Mouse (Mus musculus) embryonic facial prominence, embryonic 12.5 days (tissue): ENCODE data around the gene Cyp27a1. TPM values are rescaled to one million over a fixed set of nuclear protein-coding genes. Genes with fewer than 3 reads are reported as not detected.

Experiments
- ATAC-seq: fragments of 200-750 bp; cut with Nextera tagmentation; 2 replicates; pipeline ENCODE4 v1.8.0; 2017; ENCODE audit not compliant: insufficient number of reproducible peaks, insufficient read depth, low FRiP score, low TSS enrichment
- H3K27ac ChIP-seq: fragments of 300-500 bp; sonication (generic); 2 replicates; pipeline ENCODE4 v1.5.1; 2016; ENCODE audit warnings: mild to moderate bottlenecking
- H3K27me3 ChIP-seq: fragments of 300-500 bp; sonication (generic); 2 replicates; pipeline ENCODE4 v1.6.1; 2016; ENCODE audit warnings: mild to moderate bottlenecking, moderate library complexity
- H3K36me3 ChIP-seq: fragments of 300-500 bp; sonication (generic); 2 replicates; pipeline ENCODE4 v1.6.1; 2016; ENCODE audit warnings: mild to moderate bottlenecking
- H3K4me1 ChIP-seq: fragments of 300-500 bp; sonication (generic); 2 replicates; pipeline ENCODE4 v1.6.1; 2016
- H3K4me2 ChIP-seq: fragments of 300-500 bp; sonication (generic); replicated peaks from 2 replicates; pipeline ENCODE4 v1.6.1; 2016; ENCODE audit warnings: mild to moderate bottlenecking, moderate library complexity
- H3K4me3 ChIP-seq: fragments of 300-500 bp; sonication (generic); 2 replicates; pipeline ENCODE4 v1.5.1; 2016; ENCODE audit warnings: mild to moderate bottlenecking
- H3K9ac ChIP-seq: fragments of 300-500 bp; sonication (generic); 2 replicates; pipeline ENCODE4 v1.6.1; 2016; ENCODE audit warnings: mild to moderate bottlenecking, moderate library complexity
- H3K9me3 ChIP-seq: fragments of 300-500 bp; sonication (generic); 2 replicates; pipeline ENCODE4 v1.6.1; 2016; ENCODE audit warnings: mild to moderate bottlenecking, moderate library complexity
- WGBS: fragments of 180-500 bp; shearing (Covaris S2); methylation state at CpG from one replicate; pipeline ENCODE4 v1.1.7; 2016; 5-methylcytosine and 5-hydroxymethylcytosine counted together
- polyA plus RNA-seq: library from polyadenylated mRNA; unstranded; fragments of >200 nt; fragmentation: Nextera tagmentation; extraction: Ambion mirVana; gene quantifications from 2 replicates; pipeline ENCODE4 v1.2.1, GENCODE M21; 2016

Gene Cyp27a1
- polyA plus RNA-seq, 1 experiment from 2014 or later: 10.5 TPM

DNA sequence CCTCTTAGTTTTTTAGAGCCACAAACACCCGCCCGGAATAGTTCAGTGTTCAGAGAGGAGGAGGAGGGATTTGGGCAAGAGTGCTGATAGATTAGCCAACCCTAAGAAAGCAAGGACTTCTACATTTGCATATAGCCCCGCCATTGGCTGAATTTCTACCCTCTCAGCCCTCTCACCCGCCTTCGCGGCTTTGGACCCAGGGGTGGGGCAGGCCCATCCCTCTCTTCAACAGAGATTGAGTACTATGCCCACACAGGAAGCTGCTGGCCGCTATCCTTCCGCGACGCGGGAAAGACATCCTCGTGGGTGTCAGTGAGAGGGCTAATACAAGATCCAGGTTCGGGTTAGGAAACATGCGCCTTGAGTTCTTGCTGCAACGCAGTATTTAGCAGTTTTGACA, 59.8 kb downstream of the Cyp27a1 start:
- Histone ChIP-seq H3K9me3 (no peaks in the 10 kb centered on the region), H3K9ac (no peak overlapping the region), H3K27me3 (peaks cover 89% of the 10 kb centered on the region), H3K27ac (no peak overlapping the region), H3K4me2 (peak overlapping the region; percentile 98), H3K4me1 (peaks cover 33% of the 10 kb centered on the region), H3K36me3 (no peaks in the 10 kb centered on the region), H3K4me3 (peak overlapping the region; percentile 55)
- WGBS: under 1% methylated on average over 15 of the region's 15 CpGs
- ATAC-seq: peak; percentile 84

DNA sequence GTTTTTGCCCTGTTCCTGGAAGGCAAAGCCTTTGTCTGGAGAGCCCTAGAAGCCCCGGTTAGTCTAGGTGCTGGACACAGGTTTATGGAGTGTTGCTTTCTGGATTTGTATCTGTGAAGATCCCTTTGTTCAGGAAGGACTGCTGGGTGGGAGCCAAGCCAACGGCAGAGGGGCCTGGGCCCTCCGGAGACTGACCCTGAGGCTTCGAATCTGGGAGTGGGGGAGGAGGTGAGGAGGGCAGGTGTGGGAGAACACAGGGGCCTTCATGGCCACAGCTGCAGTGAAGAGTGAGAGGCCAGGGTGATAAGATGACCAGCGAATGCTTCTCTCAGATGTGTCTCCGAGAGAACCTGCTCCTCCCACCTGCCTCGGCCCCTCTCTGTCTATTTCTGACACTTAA, 60.7 kb downstream of the Cyp27a1 start:
- WGBS: 16% methylated on average over 7 of the region's 7 CpGs
- peak overlapping the region; percentile 55; the same call in 1 of the 2 replicates for H3K4me3 ChIP-seq
- no peaks in the 10 kb centered on the region for H3K9me3 ChIP-seq
- no peak for ATAC-seq
- no peak overlapping the region for H3K27ac ChIP-seq
- no peak overlapping the region; the same call in 1 of the 2 replicates for H3K9ac ChIP-seq
- peak overlapping the region; percentile 14; the same call in 1 of the 2 replicates for H3K4me2 ChIP-seq
- peaks cover 85% of the 10 kb centered on the region for H3K27me3 ChIP-seq
- H3K4me1 ChIP-seq: peaks cover 33% of the 10 kb centered on the region
- no peaks in the 10 kb centered on the region for H3K36me3 ChIP-seq

DNA sequence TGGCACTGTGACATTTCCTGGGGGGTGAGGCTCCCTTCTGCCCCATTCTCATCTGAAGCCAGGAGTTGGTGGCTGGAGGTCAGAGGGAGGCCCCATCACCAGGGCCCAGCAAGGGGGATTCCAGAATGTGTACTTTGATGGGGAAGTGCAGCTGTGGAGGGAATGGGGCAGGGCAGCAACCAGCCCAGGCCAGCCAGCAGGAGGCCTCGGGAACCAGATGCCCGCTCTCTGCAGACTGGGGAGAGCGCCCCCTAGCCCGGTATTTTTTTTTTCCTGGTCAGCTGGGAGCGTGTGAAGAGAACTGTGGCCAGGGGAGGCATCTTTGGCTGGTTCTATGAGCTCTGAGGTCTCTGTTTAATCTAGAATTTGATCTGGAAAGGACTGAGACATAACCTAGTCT, 62.4 kb downstream of the Cyp27a1 start:
- no peak overlapping the region for H3K9ac ChIP-seq
- no peaks in the 10 kb centered on the region for H3K36me3 ChIP-seq
- peaks cover 20% of the 10 kb centered on the region for H3K4me1 ChIP-seq
- no peak for ATAC-seq
- H3K27me3 ChIP-seq: peaks cover 82% of the 10 kb centered on the region
- no peak overlapping the region for H3K4me3 ChIP-seq
- no peak overlapping the region for H3K27ac ChIP-seq
- no peaks in the 10 kb centered on the region for H3K9me3 ChIP-seq
- H3K4me2 ChIP-seq: no peak overlapping the region
- 10% methylated on average over 5 of the region's 5 CpGs for WGBS

DNA sequence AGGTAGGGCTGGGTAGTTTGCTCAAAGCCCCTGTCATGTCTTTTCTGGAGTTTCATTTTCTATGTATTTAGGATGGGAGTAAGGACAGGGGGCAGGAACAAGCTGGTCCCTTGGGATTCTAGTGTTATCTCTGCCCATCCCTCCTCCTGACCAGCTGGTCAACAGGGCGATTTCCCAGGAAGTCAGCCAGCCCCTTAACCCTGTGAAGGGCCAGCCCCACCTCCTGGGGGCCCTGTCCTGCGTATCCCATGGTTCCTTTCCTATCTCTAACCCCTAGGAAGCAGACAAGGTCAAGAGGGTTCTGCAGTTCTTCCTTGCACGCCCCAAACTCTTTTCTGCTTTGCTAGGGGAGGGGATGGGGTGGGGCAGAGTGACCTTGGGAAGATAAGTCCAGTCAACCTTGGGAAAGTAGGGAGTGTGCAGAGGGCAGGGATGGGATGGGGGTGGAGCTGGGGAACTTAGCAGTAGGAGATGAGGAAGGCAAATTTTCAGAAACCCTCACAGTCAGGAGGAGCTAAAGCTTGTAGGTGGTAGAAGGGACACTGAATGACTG, 65.6 kb downstream of the Cyp27a1 start:
- 29% methylated on average over 3 of the region's 3 CpGs for WGBS
- Histone ChIP-seq H3K4me3 (no peak overlapping the region), H3K9ac (no peak overlapping the region), H3K27ac (no peak overlapping the region), H3K36me3 (no peaks in the 10 kb centered on the region), H3K9me3 (no peaks in the 10 kb centered on the region), H3K4me2 (no peak overlapping the region), H3K27me3 (peaks cover 87% of the 10 kb centered on the region), H3K4me1 (peaks cover 11% of the 10 kb centered on the region; the same call in 1 of the 2 replicates)
- no peak for ATAC-seq

DNA sequence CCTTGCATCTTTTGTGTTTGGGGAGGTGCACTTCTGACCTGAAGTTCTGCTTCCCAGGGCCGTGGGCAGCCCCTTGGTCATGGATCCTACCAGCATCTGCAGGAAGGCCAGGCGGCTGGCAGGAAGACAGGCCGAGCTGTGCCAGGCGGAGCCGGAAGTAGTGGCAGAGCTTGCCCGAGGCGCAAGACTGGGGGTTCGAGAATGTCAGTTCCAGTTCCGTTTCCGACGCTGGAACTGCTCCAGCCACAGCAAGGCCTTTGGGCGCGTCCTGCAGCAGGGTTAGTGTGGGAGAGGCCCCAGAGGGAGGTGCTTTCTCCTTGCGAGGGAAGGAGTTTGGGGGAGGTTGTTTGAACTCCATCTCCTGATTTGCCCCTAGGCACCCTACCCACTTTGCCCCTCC, 68.7 kb downstream of the Cyp27a1 start:
- Histone ChIP-seq H3K4me2 (no peak overlapping the region; the same call in 1 of the 2 replicates), H3K4me3 (no peak overlapping the region), H3K9ac (no peak overlapping the region), H3K36me3 (no peaks in the 10 kb centered on the region), H3K4me1 (peaks cover 13% of the 10 kb centered on the region; the same call in 1 of the 2 replicates), H3K27me3 (peaks cover 85% of the 10 kb centered on the region), H3K9me3 (no peaks in the 10 kb centered on the region), H3K27ac (no peak overlapping the region)
- no peak for ATAC-seq
- WGBS: 4% methylated on average over 14 of the region's 14 CpGs

DNA sequence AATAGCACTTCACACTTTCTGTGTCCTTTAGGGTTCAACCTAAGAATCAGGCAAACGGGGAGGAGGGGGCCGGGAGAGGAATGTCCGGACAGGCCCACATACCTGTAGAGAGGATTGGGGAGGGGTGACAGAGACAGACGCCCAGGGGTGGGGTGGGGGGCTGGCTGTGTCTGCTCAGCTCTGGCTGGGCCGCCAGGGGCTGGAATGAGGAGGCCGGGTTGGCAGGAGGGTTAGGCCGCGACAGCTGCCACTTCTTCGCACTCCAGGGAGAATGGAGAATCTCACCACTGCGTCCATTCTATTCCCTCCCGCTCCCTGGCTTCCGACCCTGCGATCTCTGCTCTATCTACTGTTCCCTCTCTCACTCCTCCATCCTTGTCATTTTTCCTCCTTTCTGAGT, 70.2 kb downstream of the Cyp27a1 start:
- ATAC-seq: no peak
- Histone ChIP-seq H3K4me1 (peaks cover 17% of the 10 kb centered on the region; the same call in 1 of the 2 replicates), H3K27ac (no peak overlapping the region), H3K27me3 (peaks cover 95% of the 10 kb centered on the region), H3K36me3 (no peaks in the 10 kb centered on the region), H3K4me3 (peak overlapping the region; percentile 43), H3K4me2 (peak overlapping the region; percentile 75), H3K9me3 (no peaks in the 10 kb centered on the region), H3K9ac (no peak overlapping the region)
- 3% methylated on average over 13 of the region's 13 CpGs for WGBS

DNA sequence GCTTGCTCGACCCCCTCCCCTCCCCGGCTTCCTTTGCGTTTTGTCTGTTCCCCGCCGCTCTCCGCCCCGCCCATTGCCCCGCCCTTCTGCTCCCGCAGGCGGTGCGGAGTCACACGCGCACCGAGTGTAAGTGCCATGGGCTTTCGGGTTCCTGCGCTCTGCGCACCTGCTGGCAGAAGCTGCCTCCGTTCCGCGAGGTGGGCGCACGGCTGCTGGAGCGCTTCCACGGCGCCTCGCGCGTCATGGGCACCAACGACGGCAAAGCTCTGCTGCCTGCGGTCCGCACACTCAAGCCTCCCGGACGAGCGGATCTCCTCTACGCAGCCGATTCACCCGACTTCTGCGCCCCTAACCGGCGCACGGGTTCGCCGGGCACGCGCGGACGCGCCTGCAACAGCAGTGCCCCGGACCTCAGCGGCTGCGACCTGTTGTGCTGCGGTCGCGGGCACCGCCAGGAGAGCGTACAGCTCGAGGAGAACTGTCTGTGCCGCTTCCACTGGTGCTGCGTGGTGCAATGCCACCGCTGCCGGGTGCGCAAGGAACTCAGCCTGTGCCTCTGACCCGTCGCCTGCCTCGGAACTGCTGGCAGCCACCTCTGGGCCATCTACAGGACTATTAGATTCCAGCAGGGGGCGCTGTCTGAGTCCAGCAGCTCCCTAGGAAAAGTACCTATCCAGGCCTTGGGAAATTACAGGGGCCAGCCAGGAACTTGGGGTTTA, 70.8 kb downstream of the Cyp27a1 start:
- H3K27ac ChIP-seq: peak overlapping the region; percentile 41; the same call in 1 of the 2 replicates
- ATAC-seq: no peak
- H3K9me3 ChIP-seq: no peaks in the 10 kb centered on the region
- no peaks in the 10 kb centered on the region for H3K36me3 ChIP-seq
- WGBS: 2% methylated on average over 67 of the region's 67 CpGs
- H3K9ac ChIP-seq: peak overlapping the region; percentile 44; the same call in 1 of the 2 replicates
- H3K4me2 ChIP-seq: peak overlapping the region; percentile 75
- H3K4me3 ChIP-seq: peak overlapping the region; percentile 43
- peaks cover 21% of the 10 kb centered on the region for H3K4me1 ChIP-seq
- peaks cover 96% of the 10 kb centered on the region for H3K27me3 ChIP-seq

Other genes starting within 250 kb of the Cyp27a1 start
- gene Cnot9, start 207.5 kb upstream of the Cyp27a1 start, polyA plus RNA-seq: 70.1 and 71.5 TPM in 2 replicates
- 0.89 and 1.2 TPM in 2 replicates for gene Plcd4, start 170.7 kb upstream of the Cyp27a1 start, polyA plus RNA-seq
- 39.8 and 41.7 TPM in 2 replicates for gene Usp37, start 169.3 kb upstream of the Cyp27a1 start, polyA plus RNA-seq
- 9.5 and 10.5 TPM in 2 replicates for gene Zfp142, start 125.3 kb upstream of the Cyp27a1 start, polyA plus RNA-seq
- gene Bcs1l, start 125.3 kb upstream of the Cyp27a1 start, polyA plus RNA-seq: 15.2 and 17.8 TPM in 2 replicates
- gene Rnf25, start 112.2 kb upstream of the Cyp27a1 start, polyA plus RNA-seq: 37.9 and 39.0 TPM in 2 replicates
- gene Stk36, start 112.1 kb upstream of the Cyp27a1 start, polyA plus RNA-seq: 13.7 and 13.9 TPM in 2 replicates
- gene Ttll4, start 51.8 kb upstream of the Cyp27a1 start, polyA plus RNA-seq: 28.6 and 29.3 TPM in 2 replicates
- gene Prkag3, start 35.6 kb downstream of the Cyp27a1 start, polyA plus RNA-seq: 0.47 and 0.56 TPM in 2 replicates
- gene Wnt6, start 58.3 kb downstream of the Cyp27a1 start, polyA plus RNA-seq: 30.1 and 30.8 TPM in 2 replicates
- 3.1 and 3.5 TPM in 2 replicates for gene Wnt10a, start 77.9 kb downstream of the Cyp27a1 start, polyA plus RNA-seq
- gene Cdk5r2, start 141.4 kb downstream of the Cyp27a1 start, polyA plus RNA-seq: 0.31 and 0.47 TPM in 2 replicates
- 0.32 and 0.56 TPM in 2 replicates for gene Fev, start 171.8 kb downstream of the Cyp27a1 start, polyA plus RNA-seq
- gene Cryba2, start 179.6 kb downstream of the Cyp27a1 start, polyA plus RNA-seq: 8.4 and 16.1 TPM in 2 replicates
- 0.04 and 0.06 TPM in 2 replicates for gene Cfap65, start 222.0 kb downstream of the Cyp27a1 start, polyA plus RNA-seq
- gene Ihh, start 238.1 kb downstream of the Cyp27a1 start, polyA plus RNA-seq: 0.18 and 0.60 TPM in 2 replicates